Mouse (Mus musculus) monocyte, adult 5-6 weeks (primary cell): Measurements from ENCODE around the gene Pde9a. TPM values are rescaled to one million over a fixed set of nuclear protein-coding genes. Genes with fewer than 3 reads are reported as not detected.

Experiments used
- ATAC-seq: fragments of 153-309, 156-312 bp; replicated peaks from 2 replicates; pipeline ENCODE4 v1.8.0; 2017; ENCODE audit warnings: mild to moderate bottlenecking; ENCODE audit not compliant: low TSS enrichment, insufficient number of reproducible peaks, severe bottlenecking, poor library complexity, low FRiP score
- total RNA-seq: library from RNA; stranded (forward); fragments of 200-1000, 200-491, 200-594 nt; gene quantifications from 3 replicates; pipeline ENCODE4 v1.2.3, GENCODE M21; 2017

Pde9a gene
- total RNA-seq, 1 experiment from 2014 or later, result not detected

GRCm38 (mm10) chr17:31383320-31383719, 2.7 kb upstream of the Pde9a start:
- ATAC-seq, result no peak

DNA sequence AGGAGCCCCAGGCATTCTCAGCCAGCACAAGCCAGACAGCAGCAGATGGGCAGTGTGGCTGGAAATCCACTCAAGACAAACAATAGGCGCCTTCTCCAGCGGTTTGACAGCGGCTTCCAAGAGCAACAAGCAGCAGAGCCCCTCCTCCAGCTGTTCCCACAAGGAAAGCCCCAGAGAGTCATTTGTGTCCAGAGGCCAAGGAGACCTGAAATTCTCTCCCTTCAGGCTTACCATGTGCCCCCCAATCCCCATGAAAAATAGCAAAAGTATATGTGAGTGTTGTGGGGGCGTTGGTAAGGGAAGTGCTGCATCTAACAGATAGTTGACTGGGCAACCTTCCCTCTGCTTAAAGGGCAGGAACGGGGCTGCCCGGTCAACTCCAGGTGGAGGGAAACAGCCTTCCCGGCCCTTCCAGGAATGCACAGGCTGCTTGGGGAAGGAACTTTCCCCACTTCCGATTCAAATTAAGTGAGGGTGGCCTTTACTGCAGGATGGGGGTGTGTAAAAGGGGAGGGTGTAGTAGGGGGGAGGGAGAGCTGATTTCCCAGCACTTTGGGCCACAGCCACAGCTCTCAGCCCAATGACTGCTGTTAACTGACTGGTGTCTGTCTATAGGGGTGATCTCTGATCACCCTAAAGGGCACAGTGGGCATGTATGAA, 912 bp upstream of the Pde9a start:
- no peak for ATAC-seq

DNA sequence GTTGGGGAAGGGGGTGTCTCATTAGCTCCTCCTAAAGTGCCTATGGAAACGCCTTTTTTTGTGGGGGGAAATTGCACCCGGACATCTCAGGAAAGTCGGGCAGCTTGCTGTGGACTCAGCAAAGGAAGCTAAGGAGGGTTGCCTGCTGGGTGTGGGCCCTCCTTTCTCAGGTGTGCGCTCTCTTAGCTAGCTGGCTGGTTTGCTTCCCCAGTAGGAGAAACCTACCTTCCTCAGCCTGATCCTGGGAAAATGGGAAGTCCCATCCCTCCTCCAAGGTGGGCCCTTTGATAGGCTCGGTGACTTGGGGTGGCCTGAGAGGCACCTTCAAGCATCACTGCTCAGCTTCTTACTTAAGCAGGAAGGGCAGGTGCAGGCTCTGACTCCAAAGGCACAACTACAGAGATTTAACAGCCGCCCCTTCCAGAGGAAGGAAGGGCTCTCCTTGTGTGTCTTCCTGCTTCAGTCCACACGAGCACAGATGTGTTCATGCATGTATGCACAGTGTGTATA, 811 bp downstream of the Pde9a start:
- no peak for ATAC-seq

DNA sequence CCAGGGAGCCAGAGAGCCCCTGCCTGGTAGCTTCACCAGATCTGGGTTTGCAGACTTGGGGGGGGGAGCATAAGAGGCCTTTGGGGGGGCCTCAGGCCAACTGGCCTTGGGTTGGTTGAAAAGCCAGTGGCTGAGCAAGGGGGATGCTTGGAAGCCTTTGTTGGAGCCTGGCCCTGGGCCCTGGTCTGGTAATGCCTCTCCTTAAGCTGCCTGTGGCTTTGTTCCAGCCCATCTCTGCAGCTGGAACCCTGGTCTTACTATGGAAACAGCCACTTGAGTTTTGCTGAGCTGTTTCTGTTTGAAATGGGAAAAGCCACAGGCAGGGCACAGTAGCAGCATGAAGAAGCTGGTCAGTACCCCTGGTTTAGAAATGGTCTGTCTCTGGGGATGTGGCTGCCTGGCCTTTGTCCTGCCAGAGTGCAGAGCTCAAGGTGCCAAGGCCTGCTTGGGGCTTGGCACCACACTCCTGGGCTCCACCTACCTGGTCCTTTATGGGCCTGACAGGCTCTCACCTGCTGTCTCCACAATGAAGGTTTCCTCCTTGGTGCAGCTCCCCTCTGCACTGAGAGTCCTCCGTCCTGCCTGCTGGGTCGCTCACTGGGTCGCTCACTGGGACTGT, 3.5 kb downstream of the Pde9a start:
- no peak for ATAC-seq

DNA sequence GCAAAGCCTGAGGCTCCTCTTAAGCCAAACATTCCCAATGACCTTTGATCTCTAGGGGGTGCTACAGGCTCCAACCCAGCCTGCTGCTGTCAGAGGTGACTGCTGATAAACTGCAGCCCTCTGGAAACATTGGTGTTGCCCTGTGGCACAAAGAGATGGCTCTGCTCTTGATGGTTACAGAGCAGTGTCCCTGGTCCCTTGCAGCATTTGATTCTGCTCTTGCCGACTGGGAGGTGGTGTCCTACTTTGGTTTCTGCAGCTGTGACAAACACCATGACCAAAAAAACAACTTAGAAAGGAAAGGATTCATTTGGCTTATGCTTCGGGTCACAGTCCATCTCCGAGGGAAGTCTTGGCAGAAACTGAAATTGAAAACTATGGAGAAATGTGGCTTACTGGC, 5.5 kb downstream of the Pde9a start:
- ATAC-seq, result no peak

- ATAC-seq, result no peak
These were observed 6.0 kb downstream of the Pde9a start for GRCm38 (mm10) chr17:31392041-31392440.

GRCm38 (mm10) chr17:31393811-31394210, 7.8 kb downstream of the Pde9a start:
- no peak for ATAC-seq

GRCm38 (mm10) chr17:31400294-31400693, 14.3 kb downstream of the Pde9a start:
- ATAC-seq, result no peak

DNA sequence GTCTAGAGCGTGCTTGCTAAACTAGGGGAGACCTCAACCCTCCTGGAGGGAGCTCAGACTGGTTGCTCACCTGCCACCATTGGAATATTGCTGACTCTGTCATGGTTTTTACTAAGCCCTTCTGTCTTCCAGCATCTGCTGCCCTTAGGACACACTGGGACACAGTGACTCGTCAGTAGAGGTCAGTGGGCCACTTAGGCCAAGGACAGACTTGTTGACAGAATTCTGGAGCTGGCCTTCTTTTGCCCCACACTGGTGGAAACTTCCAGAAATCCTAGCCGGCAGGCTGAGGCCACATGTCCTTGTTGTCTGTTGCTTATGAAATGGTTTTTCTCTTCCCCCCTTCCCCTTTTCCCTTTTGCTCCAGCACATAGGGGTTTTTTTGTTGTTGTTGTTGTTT, 15.2 kb downstream of the Pde9a start:
- ATAC-seq, result no peak

- no peak for ATAC-seq
These were observed 16.7 kb downstream of the Pde9a start for GRCm38 (mm10) chr17:31402713-31403112.

GRCm38 (mm10) chr17:31405694-31406227, 19.8 kb downstream of the Pde9a start:
- ATAC-seq, result no peak

- no peak for ATAC-seq
These were observed 23.8 kb downstream of the Pde9a start for GRCm38 (mm10) chr17:31409741-31410350.

DNA sequence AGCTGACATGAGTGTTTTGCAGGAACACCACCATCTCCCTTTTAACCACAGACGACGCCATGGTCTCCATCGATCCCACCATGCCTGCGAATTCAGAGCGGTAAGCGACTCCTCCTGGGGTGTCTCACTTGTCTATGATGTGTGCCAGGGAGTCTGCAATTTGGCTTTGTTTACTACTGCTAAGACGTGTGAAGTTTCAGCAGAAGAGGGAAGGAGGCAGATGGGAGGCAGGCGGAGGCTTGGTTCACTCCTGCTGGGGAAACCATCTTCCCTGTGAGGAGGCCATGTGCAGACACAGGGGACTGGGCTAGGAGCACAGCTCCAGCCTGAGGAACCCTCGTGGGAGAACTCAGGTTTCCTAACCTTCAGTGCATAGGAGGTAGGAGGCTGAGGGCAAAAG, 29.2 kb downstream of the Pde9a start:
- no peak for ATAC-seq

GRCm38 (mm10) chr17:31418804-31419597, 33.0 kb downstream of the Pde9a start:
- no peak for ATAC-seq

DNA sequence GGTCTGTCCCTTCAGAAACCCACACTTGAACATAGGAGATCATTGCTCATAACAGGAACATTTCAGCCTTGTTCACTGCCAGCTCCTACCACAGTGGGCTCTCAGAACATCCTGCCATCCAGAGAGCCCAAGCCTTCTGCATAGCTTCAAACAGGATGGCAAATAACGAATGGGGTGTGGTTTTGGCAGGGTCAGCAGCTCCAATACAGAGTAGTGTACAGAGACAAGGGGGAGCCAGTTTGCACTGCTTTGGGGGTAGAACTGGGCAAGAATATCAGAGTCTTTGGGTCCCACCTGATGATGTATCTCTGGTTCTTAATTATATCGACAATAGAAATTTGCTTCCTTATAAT, 33.6 kb downstream of the Pde9a start:
- ATAC-seq, result no peak

GRCm38 (mm10) chr17:31419995-31420394, 34.0 kb downstream of the Pde9a start:
- no peak for ATAC-seq

- no peak for ATAC-seq
These were observed 34.6 kb downstream of the Pde9a start for GRCm38 (mm10) chr17:31420658-31421057.

- no peak for ATAC-seq
These were observed 36.4 kb downstream of the Pde9a start for GRCm38 (mm10) chr17:31422381-31422780.

GRCm38 (mm10) chr17:31423020-31423419, 37.0 kb downstream of the Pde9a start:
- no peak for ATAC-seq
